Mouse (Mus musculus): ENCODE results near the gene Rin2. TPM values are rescaled to one million over a fixed set of nuclear protein-coding genes. Genes with fewer than 3 reads are reported as not detected.

Gene Rin2
- total RNA-seq, 2 experiments from 2014 or later: 23.5 to 26.6 TPM

DNA sequence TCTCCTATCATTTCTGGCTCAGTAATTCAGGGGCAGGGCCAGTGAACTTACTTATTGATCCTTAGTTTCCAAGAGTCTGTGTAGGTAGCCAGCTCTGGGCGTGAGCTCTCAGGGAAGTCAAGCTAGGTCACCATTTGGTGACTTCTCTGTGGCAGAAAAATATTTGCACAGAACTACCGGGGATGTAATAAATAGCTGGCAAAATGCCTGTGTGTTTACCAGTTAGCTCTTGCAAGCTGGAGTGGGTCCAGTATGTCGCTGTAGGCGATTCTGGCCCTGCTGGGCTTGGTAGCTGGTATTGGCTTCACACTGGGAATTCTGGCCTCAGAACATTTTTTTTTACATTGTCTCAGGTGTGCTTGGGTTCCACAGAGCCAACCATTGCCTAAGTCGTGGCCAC, 60.1 kb downstream of the Rin2 start:
- DNase-seq: no peak

DNA sequence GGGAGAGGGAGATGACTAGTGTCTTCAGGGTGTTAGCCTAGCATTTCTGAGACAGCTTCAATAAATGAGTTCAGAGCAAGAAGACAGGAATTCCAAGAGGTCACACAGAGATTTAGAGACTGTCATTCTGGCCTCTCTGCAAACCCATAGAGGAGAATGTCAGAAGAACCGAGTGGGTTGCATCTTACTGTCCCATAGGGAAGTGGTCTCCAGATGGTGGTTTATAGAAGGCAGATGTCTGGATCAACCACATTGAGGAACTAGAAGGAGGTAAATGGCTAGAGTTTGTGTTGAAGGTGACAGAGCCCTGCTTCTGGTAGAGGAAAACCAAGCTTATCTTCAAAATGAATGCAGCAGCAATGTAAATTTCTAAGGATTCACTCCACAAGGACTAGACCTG, 61.5 kb downstream of the Rin2 start:
- DNase-seq: no peak

DNA sequence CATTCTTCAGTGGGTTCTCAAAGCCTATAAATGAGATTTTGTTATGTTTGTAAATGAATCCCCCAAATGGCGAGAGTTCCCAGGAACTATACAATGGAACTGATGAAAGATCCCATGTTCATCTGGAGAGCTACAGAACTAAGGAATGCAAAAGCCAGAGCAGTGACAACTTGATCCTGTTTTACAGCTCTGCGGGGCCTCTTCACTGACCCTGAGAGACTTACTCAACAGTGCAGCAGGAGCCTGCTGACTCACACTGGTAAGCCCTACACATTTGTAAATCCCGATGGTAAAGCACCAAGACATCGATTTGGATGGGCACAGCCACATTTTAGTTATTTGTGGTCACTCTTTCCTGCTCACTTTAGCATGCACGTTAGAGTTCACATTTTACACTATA, 62.2 kb downstream of the Rin2 start:
- no peak for DNase-seq

DNA sequence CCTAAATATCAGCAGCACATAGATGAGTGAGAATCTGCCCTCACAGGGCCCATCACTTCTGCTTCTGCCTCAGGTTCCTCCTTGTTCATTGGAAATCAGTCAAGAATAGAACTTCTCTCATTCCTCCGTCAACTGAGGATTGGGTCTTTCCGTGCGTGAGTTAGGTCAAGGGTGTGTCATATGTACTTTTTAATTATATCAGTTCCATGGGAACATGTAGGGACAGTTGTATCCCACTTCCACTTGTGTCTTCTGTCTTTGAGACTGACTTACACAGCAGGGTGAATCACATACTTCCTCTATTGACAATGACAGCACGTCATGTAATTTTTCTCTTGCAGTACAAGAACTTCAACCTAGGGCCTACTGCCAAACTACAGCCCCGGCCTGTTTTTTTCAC, 65.7 kb downstream of the Rin2 start:
- DNase-seq: no peak

DNA sequence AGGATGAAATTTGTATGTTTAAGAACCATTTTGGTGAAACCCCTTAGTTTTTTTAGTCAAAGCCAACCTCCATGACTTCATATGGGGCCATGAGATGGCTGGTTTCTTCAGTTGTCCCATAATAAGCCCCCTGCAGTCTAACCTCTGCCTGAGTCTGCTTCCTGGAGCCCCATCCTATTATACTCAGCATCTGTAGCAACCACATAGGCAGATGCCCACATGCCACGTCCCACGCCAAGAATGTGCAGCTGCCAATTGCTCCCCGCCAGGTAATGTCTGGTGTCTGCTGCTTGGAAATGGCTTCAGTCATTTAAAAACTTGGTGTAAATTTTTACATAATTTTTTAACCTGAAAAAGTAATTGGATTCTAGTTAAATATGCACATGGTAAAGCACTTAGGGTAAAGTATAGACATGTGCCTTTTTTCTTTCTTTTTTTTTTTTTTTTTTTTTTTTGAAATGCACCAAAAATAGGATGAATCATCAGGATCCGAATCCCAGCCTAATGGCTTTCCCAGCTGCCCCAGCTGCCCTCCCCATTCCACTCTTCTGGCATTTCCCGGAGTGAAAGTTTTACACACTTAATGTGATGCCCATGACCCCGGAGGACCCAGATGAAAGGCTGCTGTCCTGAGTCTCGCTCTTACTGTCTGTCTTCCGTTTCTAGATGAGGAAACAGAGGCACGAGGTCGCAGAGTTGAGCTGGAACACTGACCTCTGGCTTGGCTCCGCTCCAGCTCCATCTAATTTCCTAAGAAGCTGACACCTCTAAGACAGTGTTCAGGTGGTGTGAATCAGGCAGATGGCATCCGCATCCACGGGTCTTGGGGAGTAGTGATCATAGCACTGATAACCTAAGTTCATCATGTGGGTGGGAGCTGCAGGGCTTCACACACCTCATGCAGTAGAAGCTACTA, 68.0 kb downstream of the Rin2 start:
- DNase-seq: peak; percentile 18

DNA sequence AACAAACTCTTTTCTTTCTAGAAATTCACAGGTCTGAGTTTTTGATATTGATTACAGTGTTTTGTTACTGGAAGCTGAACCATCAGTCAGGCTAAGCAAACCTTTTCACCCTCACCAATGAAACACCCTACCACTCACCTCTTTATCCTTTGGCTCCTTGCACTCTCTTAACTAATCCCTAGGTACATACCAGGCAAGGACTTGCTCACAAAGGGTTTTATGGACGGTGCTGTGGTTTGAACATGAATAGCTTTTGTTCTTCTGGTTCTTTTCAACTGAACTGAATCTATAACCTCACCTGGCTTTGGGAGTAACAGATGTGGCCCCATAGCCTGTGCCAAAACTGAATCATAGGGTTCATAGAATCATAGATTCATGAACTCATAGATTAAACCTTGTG, 71.4 kb downstream of the Rin2 start:
- no peak for DNase-seq

DNA sequence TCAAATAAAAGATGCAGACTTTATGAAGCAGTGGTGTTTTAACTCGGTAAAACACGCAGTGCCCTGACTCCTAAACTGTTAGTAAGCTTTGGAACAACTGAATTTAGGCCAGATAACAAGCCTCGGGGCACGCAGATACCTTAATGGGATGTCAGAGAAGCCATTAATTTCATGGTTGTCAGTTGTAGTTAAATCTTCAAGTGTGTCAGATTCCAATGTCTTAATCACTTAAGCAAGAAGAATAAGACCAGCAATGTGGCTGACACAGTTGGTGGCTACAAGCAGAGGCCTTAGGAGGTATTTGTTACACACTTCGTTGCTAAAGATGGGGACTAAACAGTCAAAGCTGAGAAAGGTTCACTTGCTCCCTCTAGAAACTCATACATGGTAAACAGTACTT, 74.6 kb downstream of the Rin2 start:
- no peak for DNase-seq

DNA sequence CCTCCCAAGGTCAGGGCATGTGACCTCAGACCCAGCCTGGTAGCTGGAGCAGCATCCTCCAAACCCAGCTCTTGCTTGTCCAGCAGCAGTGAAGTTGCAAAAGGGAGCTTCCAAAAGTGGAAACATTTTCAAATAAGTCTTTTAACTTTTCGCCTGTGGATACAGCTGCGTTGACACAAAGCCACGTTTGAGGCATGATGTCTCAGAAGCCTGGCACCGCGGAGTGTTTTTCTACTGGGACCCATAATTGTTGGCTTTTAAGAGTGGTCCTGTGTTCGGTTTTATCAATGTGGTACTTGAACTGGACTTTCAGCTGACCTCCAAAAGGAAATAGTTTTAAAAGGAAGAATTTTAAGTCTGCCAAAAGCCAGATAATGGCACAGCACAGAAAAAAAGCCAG, 77.6 kb downstream of the Rin2 start:
- DNase-seq: no peak

DNA sequence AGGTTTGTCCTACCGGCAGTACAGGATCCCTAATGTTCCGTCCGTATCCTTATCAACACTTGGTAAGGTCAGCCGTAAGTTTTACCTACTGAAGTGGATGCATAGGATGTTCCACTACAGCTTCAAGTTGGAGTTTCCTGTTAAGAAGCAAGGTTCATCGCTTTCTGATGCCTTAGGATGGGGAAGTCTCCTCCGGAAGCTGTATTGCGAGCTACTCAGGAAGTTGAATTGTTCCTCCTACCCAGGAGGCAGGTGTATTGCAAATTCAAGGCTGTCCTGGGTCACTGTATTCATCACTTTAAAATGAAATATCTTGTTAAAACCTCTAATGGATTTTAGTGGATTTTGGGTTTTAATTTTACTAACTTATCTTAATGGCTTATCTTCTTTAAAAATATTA, 79.0 kb downstream of the Rin2 start:
- no peak for DNase-seq

DNA sequence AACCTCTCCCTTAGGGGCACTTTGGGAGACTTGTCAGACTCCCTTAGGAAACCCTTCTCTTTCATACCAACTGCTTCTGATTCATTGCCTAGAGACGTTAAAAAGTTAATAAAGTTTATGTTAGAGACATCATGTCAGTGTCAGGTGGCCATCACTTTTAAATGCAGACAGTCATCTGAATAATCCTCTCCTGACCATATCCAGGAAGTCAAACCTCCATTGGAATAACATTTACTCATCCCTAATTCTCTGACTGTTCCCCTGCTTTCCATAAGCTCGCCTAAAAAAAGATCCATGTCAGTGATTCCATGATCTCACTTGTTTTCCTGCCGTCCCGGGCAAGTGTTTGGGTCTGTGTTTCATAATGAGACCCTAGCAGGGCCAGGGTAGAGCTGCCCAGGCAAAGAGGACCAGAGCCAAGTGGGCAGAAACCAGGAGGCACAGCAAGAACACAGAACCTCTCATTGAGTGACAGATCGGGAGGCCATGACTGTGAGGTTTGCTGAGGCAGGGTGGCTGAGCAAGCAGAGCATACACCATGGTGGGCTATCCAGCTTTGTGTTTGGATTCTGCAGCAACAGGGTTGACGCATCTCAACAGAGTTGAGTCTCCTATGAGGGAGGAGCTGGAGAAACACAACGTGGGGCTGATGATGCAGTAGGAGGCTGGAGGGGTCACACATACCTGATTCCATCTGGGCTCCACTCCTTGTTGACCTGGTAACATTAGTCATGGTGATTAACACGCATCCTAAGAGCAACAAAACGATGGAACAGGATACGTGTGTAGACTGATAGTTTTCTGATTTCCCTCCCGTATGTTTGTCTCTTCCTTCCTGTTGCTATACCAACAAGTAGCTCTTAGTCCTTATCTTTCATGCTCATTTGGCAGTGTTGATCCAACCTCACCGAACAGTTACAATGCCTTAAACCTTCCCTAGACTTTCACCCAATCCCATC, 81.1 kb downstream of the Rin2 start:
- no peak for DNase-seq

DNA sequence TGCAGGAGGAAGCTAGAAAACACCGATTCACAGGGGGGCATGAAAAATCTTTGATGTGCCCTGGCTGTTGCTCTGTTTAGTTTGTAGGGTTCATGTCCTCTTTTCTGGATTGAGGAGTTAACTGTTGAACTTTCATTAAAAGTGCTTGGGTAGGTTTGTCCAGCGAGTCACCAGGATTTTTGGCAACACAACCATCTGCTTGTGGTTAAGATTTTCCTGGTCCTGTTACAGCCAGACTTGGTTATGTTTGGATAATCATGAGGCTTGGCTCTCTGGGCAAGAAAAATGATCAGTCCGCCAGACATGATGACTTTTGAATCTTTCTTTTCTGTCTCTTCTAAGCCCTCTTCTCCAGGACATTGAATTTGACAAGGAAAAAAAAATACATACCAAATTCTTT, 85.1 kb downstream of the Rin2 start:
- DNase-seq: no peak

DNA sequence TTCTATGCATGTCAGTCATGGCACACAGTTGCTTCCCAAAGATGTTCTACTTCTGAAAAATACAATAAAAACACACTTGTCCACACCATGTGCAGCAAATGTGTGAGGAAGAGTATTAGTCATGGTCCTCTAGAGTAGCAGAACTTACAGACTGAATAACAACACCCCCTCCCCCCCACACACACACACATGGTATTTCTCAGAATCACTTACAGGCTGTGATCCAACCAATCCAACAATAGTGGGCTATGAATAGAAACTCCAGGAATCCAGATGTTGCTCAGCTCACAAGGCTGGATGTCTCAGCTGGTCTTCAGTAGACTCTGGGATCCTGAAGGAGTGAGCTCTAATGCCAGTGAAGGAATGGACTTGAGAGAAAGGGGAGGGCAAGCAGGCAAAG, 86.4 kb downstream of the Rin2 start:
- no peak for DNase-seq

DNA sequence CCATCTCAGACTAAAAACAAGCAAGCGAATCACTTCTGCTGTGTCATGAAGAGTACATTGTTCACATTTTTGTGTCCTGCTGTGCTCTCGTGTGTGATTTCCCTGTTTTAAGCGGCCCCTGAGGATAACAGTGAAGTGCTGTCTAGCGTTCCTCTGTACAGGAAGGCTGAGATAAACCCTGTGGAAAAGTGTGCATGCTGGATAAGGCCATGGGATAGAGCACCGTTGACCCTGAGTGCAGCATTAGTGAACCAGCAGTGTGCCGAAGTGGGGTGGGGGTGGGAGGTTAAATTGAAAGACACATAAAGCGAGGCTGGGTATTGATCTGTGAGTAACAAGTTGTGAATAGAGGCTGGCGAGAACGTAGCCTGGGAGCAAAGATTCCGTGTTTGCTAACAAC, 94.9 kb downstream of the Rin2 start:
- DNase-seq: no peak

DNA sequence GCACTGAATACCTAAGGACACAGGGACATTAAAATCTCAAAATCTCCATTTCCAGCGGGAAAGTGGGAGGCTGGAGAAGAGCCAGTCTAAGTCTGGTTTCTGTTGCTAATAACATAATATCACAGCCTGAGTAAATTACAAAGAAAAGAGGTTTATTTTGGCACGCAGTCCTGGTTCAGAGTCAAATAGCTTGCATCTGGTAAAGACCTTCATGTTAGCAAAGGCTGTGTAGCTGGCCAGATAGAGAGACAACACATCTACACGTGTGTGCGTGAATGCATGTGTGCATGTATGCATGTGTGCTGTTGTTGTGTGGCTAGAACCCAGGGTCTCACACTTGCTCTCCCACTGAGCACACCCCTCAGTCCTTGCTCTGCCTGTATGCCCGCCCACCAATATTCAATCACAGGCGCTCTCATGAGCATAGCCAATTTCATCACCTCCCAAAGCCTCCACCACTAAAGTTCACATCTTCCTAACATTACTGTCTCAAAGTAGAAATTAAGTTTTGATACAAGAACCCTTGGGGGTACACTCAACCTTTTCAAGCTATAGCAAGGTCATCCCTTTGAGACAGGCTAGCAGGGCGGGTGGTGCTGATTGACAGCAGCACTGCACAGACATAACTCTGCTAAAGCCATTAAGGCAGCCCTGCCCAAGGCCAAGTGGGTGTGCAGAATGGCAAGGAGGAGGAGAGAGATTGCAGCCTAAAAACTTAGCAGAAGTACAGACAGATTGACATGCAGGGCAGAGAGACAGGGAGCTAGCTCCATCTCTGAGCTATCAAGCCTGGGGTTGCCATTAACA, 95.9 kb downstream of the Rin2 start:
- no peak for DNase-seq

DNA sequence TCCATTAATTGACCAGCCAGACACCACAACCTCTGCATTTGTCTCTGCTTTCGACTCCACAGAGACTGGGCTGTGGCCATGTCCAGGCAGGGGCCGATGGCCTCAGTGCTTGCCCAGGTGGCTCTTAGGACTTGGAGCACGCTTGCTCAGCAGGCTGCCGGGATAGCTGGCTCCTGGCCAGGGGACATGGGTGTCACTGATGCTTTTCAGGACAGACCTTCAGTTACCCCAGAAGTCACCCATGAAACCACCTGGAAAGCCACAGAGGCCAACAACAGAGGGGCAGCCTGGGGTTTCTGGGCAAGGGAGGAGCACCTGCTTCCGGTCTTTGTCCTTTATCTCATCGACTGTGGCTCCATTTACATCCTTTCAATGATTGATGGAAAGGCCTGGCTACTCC, 108.2 kb downstream of the Rin2 start:
- peak; percentile 51 for DNase-seq

DNA sequence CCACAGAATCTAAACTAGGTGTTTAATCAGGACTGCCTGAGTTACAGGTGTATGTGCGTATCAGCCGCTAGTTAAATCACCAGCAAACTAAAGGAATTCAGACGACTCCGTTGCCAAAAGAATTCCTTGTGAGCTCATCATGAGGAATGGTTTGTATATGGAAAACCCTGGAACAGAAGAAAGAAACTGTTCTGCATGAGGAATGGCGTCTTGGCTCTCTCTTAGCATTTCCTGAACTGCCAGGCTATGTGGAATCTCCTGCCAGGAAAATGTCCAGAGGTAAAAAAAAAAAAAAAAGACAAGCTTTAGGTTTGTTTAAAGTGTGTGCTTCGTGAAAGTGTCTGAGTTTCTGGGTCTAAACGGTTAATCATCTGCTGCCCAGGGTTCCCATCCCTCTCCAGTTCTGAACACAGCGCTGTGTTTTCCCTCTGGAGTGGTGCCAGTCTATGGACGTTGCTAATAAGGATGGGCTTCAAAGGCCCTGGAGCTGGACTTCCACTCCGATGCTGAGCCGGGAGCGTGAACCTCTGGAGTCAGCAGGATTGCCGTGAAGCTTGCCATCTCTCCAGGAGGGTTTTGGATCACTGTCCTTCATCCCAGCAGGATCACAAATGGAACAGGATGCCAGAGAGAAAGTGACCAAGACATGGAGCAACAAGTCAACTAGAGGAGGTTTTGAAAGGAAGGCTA, 109.4 kb downstream of the Rin2 start:
- no peak for DNase-seq

DNA sequence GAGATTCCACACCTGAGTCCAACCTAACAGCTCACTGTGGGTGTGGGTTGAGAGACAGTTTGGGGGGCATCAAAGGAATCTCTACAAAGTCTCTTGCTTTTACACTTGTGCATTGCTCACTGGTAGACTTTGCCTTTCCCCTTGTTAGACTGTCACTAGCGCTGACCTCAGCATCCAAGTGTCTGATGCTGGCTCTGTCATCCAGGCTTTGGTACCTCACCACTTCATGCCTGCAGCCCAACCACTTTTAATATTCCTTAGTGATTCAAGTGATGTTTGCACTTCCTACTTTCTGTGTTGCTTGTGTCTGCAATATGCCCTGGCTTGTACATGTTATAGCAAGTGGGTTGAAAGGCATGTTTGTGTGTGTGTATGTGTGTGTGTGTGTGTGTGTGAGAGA, 109.9 kb downstream of the Rin2 start:
- DNase-seq: no peak

DNA sequence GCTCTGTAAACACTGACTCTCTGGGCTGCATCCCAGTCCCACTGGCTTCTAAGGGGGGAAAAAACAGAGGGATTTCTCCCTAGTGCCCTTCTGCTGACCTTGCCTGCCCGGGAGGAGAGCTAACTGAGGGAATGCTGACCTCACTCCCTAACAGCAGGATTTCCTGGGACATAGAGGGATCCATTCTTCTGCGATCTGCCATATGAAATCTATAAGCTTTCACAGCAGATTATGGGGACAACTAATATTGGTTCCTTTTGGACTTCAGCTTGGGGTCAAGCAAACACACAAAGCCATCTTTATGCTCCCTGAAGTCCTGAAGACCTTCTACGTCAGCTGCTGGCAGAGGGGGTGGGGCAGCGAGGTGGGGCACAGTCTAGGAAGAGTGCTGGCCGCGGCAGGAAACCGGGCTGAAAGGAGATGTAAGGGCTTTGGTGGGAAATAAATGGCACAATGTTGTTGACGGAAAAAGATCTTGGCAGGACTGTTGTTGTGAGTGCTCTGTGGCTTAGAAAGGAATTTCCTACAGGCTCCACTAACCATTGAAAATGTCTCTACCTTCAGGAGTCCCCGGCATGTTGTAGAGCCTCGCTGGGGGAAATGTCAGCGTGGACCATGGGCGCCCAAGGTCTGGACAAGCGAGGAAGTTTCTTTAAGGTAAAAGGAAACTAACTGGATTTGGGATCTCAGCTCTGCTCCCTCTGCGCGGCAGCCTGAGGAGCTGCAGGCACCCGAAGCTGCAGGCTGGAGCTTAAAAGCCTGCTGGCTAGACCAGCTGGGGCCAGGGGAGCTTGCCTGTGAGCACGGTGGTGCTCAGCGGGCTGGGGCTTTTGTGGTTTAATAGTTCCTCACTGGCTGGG, 111.0 kb downstream of the Rin2 start:
- DNase-seq: peak; percentile 46

DNA sequence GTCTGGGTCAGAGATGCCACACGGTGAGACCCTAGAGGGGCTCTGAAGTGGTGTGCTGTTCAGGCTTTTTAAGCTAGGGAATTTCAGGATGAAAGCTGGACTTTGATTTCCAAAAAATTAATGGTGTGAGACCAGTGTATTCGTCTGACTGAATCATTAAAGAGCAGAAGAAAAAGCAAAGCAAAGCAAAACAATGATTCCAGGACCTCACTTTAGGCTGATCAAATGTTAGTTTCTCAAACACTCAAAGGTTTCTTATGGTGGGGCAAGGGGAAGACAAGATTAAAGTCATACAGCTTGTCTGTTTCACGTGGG, 111.6 kb downstream of the Rin2 start:
- DNase-seq: no peak

DNA sequence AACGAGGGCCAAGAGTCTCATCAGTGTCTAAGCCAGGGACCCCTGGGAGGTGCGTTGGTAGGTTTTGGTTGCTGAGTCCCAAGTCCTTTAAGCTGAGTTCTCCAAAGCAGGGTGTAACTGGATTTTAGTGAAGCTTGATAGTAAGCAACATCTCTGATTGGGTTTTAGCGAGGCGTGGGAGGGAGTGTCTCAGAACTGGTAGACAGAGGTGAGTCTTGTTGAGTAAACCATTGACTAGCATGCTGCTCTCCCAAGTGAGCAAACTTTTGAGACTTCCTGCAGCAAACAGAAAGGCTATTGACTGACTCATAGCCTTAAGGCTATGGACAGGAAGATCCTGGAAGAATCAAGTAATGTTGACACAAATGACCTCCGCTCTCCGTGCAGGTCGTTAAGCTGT, 112.5 kb downstream of the Rin2 start:
- no peak for DNase-seq
